Mouse (Mus musculus): ENCODE measurements around the gene Dtd2.

Dtd2 gene

GRCm38 (mm10) chr12:52005877-52006632 is at the start of gene Dtd2:
Gene Dtd2, minus strand, starts transcription at chr12:52006501.
- peak; percentile 94 for DNase-seq (ENCODE audit: low read depth, low spot score)

- DNase-seq (ENCODE audit: low read depth, low spot score), result peak; percentile 4
These were observed 43.0 kb upstream of the Dtd2 start for GRCm38 (mm10) chr12:52049324-52049723.

GRCm38 (mm10) chr12:52046371-52046770 is 40.1 kb upstream of the Dtd2 start:
- DNase-seq (ENCODE audit: low read depth, low spot score), result no peak

GRCm38 (mm10) chr12:52042818-52043336 is 36.6 kb upstream of the Dtd2 start:
- peak; percentile 30 for DNase-seq (ENCODE audit: low read depth, low spot score)

- peak; percentile 60 for DNase-seq (ENCODE audit: low read depth, low spot score)
These were observed 32.1 kb upstream of the Dtd2 start for GRCm38 (mm10) chr12:52038352-52038751.

- no peak for DNase-seq (ENCODE audit: low read depth, low spot score)
These were observed 28.7 kb upstream of the Dtd2 start for GRCm38 (mm10) chr12:52034956-52035355.

- peak; percentile 60 for DNase-seq (ENCODE audit: low read depth, low spot score)
These were observed 26.0 kb upstream of the Dtd2 start for GRCm38 (mm10) chr12:52032276-52032675.

- no peak for DNase-seq (ENCODE audit: low read depth, low spot score)
These were observed 21.7 kb upstream of the Dtd2 start, which contains the start of gene Gpr33 for GRCm38 (mm10) chr12:52027963-52028362. Gene Gpr33, minus strand, starts transcription at chr12:52028063.

- DNase-seq (ENCODE audit: low read depth, low spot score), result no peak
These were observed 8.3 kb upstream of the Dtd2 start for GRCm38 (mm10) chr12:52014494-52015029.

- DNase-seq (ENCODE audit: low read depth, low spot score), result no peak
These were observed 7.7 kb upstream of the Dtd2 start for GRCm38 (mm10) chr12:52014044-52014443.

GRCm38 (mm10) chr12:52013274-52013673 is 7.0 kb upstream of the Dtd2 start:
- DNase-seq (ENCODE audit: low read depth, low spot score), result no peak

- DNase-seq (ENCODE audit: low read depth, low spot score), result no peak
These were observed 5.9 kb upstream of the Dtd2 start for GRCm38 (mm10) chr12:52012159-52012558.

- DNase-seq (ENCODE audit: low read depth, low spot score), result peak; percentile 63
These were observed 4.3 kb upstream of the Dtd2 start for GRCm38 (mm10) chr12:52010630-52010961.

- no peak for DNase-seq (ENCODE audit: low read depth, low spot score)
These were observed 3.8 kb upstream of the Dtd2 start for GRCm38 (mm10) chr12:52009928-52010629.

GRCm38 (mm10) chr12:52006633-52006994 is 313 bp upstream of the Dtd2 start:
- DNase-seq (ENCODE audit: low read depth, low spot score), result no peak

- no peak for DNase-seq (ENCODE audit: low read depth, low spot score)
These were observed 3.6 kb downstream of the Dtd2 start for GRCm38 (mm10) chr12:52002746-52003145.

GRCm38 (mm10) chr12:52001544-52001943 is 4.8 kb downstream of the Dtd2 start:
- peak; percentile 92 for DNase-seq (ENCODE audit: low read depth, low spot score)

- no peak for DNase-seq (ENCODE audit: low read depth, low spot score)
These were observed 7.9 kb downstream of the Dtd2 start for GRCm38 (mm10) chr12:51998366-51998932.

- no peak for DNase-seq (ENCODE audit: low read depth, low spot score)
These were observed 10.4 kb downstream of the Dtd2 start for GRCm38 (mm10) chr12:51995738-51996536.

- DNase-seq (ENCODE audit: low read depth, low spot score), result no peak
These were observed 15.7 kb downstream of the Dtd2 start for GRCm38 (mm10) chr12:51990629-51991028.

GRCm38 (mm10) chr12:51988536-51988935 is 17.8 kb downstream of the Dtd2 start:
- peak; percentile 41 for DNase-seq (ENCODE audit: low read depth, low spot score)
